Mouse (Mus musculus) thymus, adult 2 months (tissue): ENCODE results near the gene Dctn1.

ENCODE experiments used
- CTCF ChIP-seq: fragments of 200-500 bp; IDR thresholded peaks from 2 replicates; pipeline ENCODE4 v1.5.1; 2012; ENCODE audit warnings: mild to moderate bottlenecking, control low read depth, low read length, moderate library complexity, borderline replicate concordance; ENCODE audit not compliant: control insufficient read depth, poor library complexity, insufficient read depth; ENCODE audit errors: extremely low read depth
- POLR2A ChIP-seq: fragments of 200-500 bp; IDR thresholded peaks from 2 replicates; pipeline ENCODE4 v1.6.1; 2012; ENCODE audit warnings: mild to moderate bottlenecking, low read length, control low read depth, moderate library complexity; ENCODE audit not compliant: control insufficient read depth, poor library complexity, insufficient read depth; ENCODE audit errors: extremely low read depth

GRCm38 (mm10) chr6:83136291-83136880, 29.3 kb upstream of the Dctn1 start:
- TF ChIP-seq CTCF (no peak), POLR2A (no peak)
